Mouse (Mus musculus): ENCODE data around the gene Stmn1.

- TF ChIP-seq CTCF (IDR thresholded peaks at IDR 0.05; ENCODE audit: low read depth), result no peak
- no peak for TF ChIP-seq EP300 (optimal IDR thresholded peaks at IDR 0.05)
Observed at GRCm38 (mm10) chr4:134515614-134516013, 47.5 kb downstream of the Stmn1 start.
